Mouse (Mus musculus) liver, embryonic 12.5 days (tissue): Measurements from ENCODE around the gene Ift81. TPM values are rescaled to one million over a fixed set of nuclear protein-coding genes. Genes with fewer than 3 reads are reported as not detected.

Experiments
- ATAC-seq: fragments of 200-750 bp; cut with Nextera tagmentation; 2 replicates; pipeline ENCODE4 v1.8.0; 2017; ENCODE audit warnings: moderate number of reproducible peaks, mild to moderate bottlenecking, moderate library complexity
- H3K27ac ChIP-seq: fragments of 300-500 bp; sonication (generic); 2 replicates; pipeline ENCODE4 v1.5.1; 2016; ENCODE audit warnings: mild to moderate bottlenecking
- H3K27me3 ChIP-seq: fragments of 300-500 bp; sonication (generic); replicated peaks from 2 replicates; pipeline ENCODE4 v1.6.1; 2016; ENCODE audit warnings: mild to moderate bottlenecking, moderate library complexity
- H3K36me3 ChIP-seq: fragments of 300-500 bp; sonication (generic); 2 replicates; pipeline ENCODE4 v1.6.1; 2016; ENCODE audit warnings: mild to moderate bottlenecking, moderate library complexity
- H3K4me1 ChIP-seq: fragments of 300-500 bp; sonication (generic); 2 replicates; pipeline ENCODE4 v1.6.1; 2016
- H3K4me2 ChIP-seq: fragments of 300-500 bp; sonication (generic); 2 replicates; pipeline ENCODE4 v1.6.1; 2016; ENCODE audit warnings: mild to moderate bottlenecking, moderate library complexity
- H3K4me3 ChIP-seq: fragments of 300-500 bp; sonication (generic); 2 replicates; pipeline ENCODE4 v1.5.1; 2016; ENCODE audit warnings: mild to moderate bottlenecking, moderate library complexity
- H3K9ac ChIP-seq: fragments of 300-500 bp; sonication (generic); 2 replicates; pipeline ENCODE4 v1.6.1; 2016; ENCODE audit warnings: mild to moderate bottlenecking, moderate library complexity
- H3K9me3 ChIP-seq: fragments of 300-500 bp; sonication (generic); replicated peaks from 2 replicates; pipeline ENCODE4 v1.6.1; 2016; ENCODE audit warnings: mild to moderate bottlenecking, moderate library complexity
- WGBS: fragments of 180-500 bp; shearing (Covaris S2); methylation state at CpG from one replicate; pipeline ENCODE4 v1.1.7; 2016; ENCODE audit not compliant: insufficient replicate concordance; 5-methylcytosine and 5-hydroxymethylcytosine counted together
- polyA plus RNA-seq: library from polyadenylated mRNA; unstranded; fragments of >200 nt; fragmentation: Nextera tagmentation; extraction: Ambion mirVana; gene quantifications from 2 replicates; pipeline ENCODE4 v1.2.1, GENCODE M21; 2016

Gene Ift81
- polyA plus RNA-seq, 1 experiment from 2014 or later = 4.6 TPM

DNA sequence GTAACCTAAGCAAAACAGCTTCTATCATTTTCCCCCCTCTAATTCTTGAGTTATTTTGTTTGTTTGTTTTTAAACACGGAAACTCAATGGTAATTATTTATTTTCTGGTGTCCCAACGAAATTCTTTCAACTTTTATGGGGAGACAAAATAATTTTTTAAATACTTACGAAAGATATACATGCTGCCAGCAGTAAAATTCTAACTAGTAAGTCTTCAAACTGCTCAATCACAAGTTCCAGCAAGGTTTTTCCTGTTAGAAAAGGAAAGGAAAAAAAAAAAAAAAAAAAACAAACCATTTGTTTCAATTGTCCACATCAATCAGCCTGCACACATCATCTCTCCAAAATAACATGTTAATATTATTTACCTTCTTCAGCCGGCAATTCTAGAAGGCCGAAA lies 113.8 kb downstream of the Ift81 start:
- WGBS = 22% methylated on average over 5 of the region's 5 CpGs
- Histone ChIP-seq H3K4me2 (peak overlapping the region; percentile 98), H3K27me3 (peaks cover 26% of the 10 kb centered on the region), H3K4me1 (peaks cover 35% of the 10 kb centered on the region), H3K27ac (peak overlapping the region; percentile 97; the same call in 1 of the 2 replicates), H3K36me3 (peaks cover 42% of the 10 kb centered on the region), H3K4me3 (peak overlapping the region; percentile 96), H3K9ac (peak overlapping the region; percentile 100), H3K9me3 (no peaks in the 10 kb centered on the region)
- ATAC-seq = no peak

Other genes starting within 250 kb of the Ift81 start
- gene Gpn3, start 242.6 kb downstream of the Ift81 start, polyA plus RNA-seq = 80.3 and 85.1 TPM in 2 replicates
- gene Fam216a, start 242.2 kb downstream of the Ift81 start, polyA plus RNA-seq = 29.6 and 31.6 TPM in 2 replicates
- 101 and 103 TPM in 2 replicates for gene Arpc3, start 222.6 kb downstream of the Ift81 start, polyA plus RNA-seq
- gene Anapc7, start 192.8 kb downstream of the Ift81 start, polyA plus RNA-seq = 23.3 and 23.9 TPM in 2 replicates
- 44.2 and 45.7 TPM in 2 replicates for gene Atp2a2, start 112.3 kb downstream of the Ift81 start, polyA plus RNA-seq
- gene P2rx7, start 29.4 kb upstream of the Ift81 start, polyA plus RNA-seq = 1.1 and 1.2 TPM in 2 replicates
- gene P2rx4, start 93.0 kb upstream of the Ift81 start, polyA plus RNA-seq = 25.6 and 27.1 TPM in 2 replicates
- gene Camkk2, start 164.9 kb upstream of the Ift81 start, polyA plus RNA-seq = 14.5 and 16.7 TPM in 2 replicates
- 330 and 342 TPM in 2 replicates for gene Anapc5, start 206.8 kb upstream of the Ift81 start, polyA plus RNA-seq
- gene Rnf34, start 235.5 kb upstream of the Ift81 start, polyA plus RNA-seq = 14.4 and 14.9 TPM in 2 replicates